Mouse (Mus musculus) CH12.LX (cell line): ENCODE measurements around the gene Ino80d. TPM values are rescaled to one million over a fixed set of nuclear protein-coding genes. Genes with fewer than 3 reads are reported as not detected.

ENCODE experiments used
- DNase-seq: peaks from one replicate; pipeline ENCODE4 v3.0.0-alpha.2; 2013; ENCODE audit errors: extremely low read depth
- H3K27ac ChIP-seq: 2 replicates; pipeline ENCODE4 v1.5.1; 2012; ENCODE audit warnings: low read depth, mild to moderate bottlenecking, control low read depth, moderate library complexity; ENCODE audit not compliant: insufficient read depth
- H3K27me3 ChIP-seq: replicated peaks from 2 replicates; pipeline ENCODE3; 2012; ENCODE audit warnings: inconsistent platforms
- H3K36me3 ChIP-seq, 2 experiments: replicated peaks in 1 of 2; 2 replicates each; pipeline versions ENCODE3 to v1.6.1; 2012; ENCODE audit warnings: inconsistent platforms in 1 of 2, low read length in 1 of 2, mild to moderate bottlenecking in 1 of 2, mixed read lengths in 1 of 2, moderate library complexity in 1 of 2; ENCODE audit not compliant: control insufficient read depth in 1 of 2, insufficient read depth in 1 of 2
- H3K4me1 ChIP-seq, 2 experiments: 2 replicates each; pipeline ENCODE4 v1.6.1; 2012; ENCODE audit warnings: inconsistent platforms in 1 of 2, moderate library complexity in 1 of 2; ENCODE audit not compliant: insufficient read depth in 2 of 2, control insufficient read depth in 1 of 2
- H3K4me2 ChIP-seq: 2 replicates; pipeline ENCODE4 v1.6.1; 2012; ENCODE audit warnings: low read depth, mild to moderate bottlenecking, control low read depth; ENCODE audit not compliant: poor library complexity, insufficient read depth, severe bottlenecking
- H3K4me3 ChIP-seq, 3 experiments: fragments of 150-350 bp in 1 of 3; sonication (generic) in 1 of 3; replicated peaks in 1 of 3; 2 replicates each; pipeline versions ENCODE3 to v1.5.1; 2011 to 2012; ENCODE audit warnings: low read depth in 2 of 3, low read length in 2 of 3, mild to moderate bottlenecking in 2 of 3, moderate library complexity in 2 of 3, control low read depth in 1 of 3, improper control_type of control experiment in 1 of 3, inconsistent platforms in 1 of 3, mixed read lengths in 1 of 3; ENCODE audit not compliant: poor library complexity in 1 of 3
- H3K79me2 ChIP-seq: replicated peaks from 2 replicates; pipeline ENCODE4 v1.6.1; 2012; ENCODE audit warnings: mild to moderate bottlenecking, moderate library complexity; ENCODE audit not compliant: control insufficient read depth, poor library complexity, insufficient read depth, severe bottlenecking; ENCODE audit errors: extremely low read depth
- H3K9ac ChIP-seq: 2 replicates; pipeline ENCODE4 v1.6.1; 2012; ENCODE audit warnings: low read depth, mild to moderate bottlenecking, control low read depth, moderate library complexity; ENCODE audit not compliant: insufficient read depth
- H3K9me3 ChIP-seq: replicated peaks from 2 replicates; pipeline ENCODE3; 2012; ENCODE audit warnings: low read length, inconsistent platforms, mixed read lengths
- CTCF ChIP-seq, 2 experiments: IDR thresholded peaks in 1 of 2; conservative IDR thresholded peaks in 1 of 2; 2 replicates each; pipeline ENCODE4 v1.5.1; 2011 to 2012; ENCODE audit warnings: low read depth in 2 of 2, low read length in 2 of 2, improper control_type of control experiment in 1 of 2, inconsistent platforms in 1 of 2, mild to moderate bottlenecking in 1 of 2, moderate library complexity in 1 of 2
- E2F4 ChIP-seq: IDR thresholded peaks from 2 replicates; pipeline ENCODE4 v1.6.1; 2011; ENCODE audit warnings: low read depth, low read length, improper control_type of control experiment; ENCODE audit not compliant: insufficient replicate concordance
- HCFC1 ChIP-seq: IDR thresholded peaks from 2 replicates; pipeline ENCODE4 v1.6.1; 2012; ENCODE audit warnings: low read depth, mild to moderate bottlenecking, inconsistent platforms, low read length, improper control_type of control experiment
- IRF4 ChIP-seq: IDR thresholded peaks from 2 replicates; pipeline ENCODE4 v1.6.1; 2014; ENCODE audit warnings: low read depth, mild to moderate bottlenecking, inconsistent platforms, low read length, improper control_type of control experiment
- KAT2A ChIP-seq: IDR thresholded peaks from 2 replicates; pipeline ENCODE4 v1.6.1; 2012; ENCODE audit warnings: low read length, improper control_type of control experiment, inconsistent platforms; ENCODE audit not compliant: insufficient replicate concordance
- MAFK ChIP-seq: IDR thresholded peaks from 2 replicates; pipeline ENCODE4 v1.6.1; 2011; ENCODE audit warnings: low read length, improper control_type of control experiment; ENCODE audit not compliant: insufficient replicate concordance
- MAZ ChIP-seq: IDR thresholded peaks from 2 replicates; pipeline ENCODE4 v1.6.1; 2012; ENCODE audit warnings: low read depth, mild to moderate bottlenecking, inconsistent platforms, low read length, improper control_type of control experiment, moderate library complexity
- MEF2A ChIP-seq: IDR thresholded peaks from 2 replicates; pipeline ENCODE4 v1.6.1; 2014; ENCODE audit warnings: low read depth, mild to moderate bottlenecking, inconsistent platforms, low read length, improper control_type of control experiment, borderline replicate concordance
- NELFE ChIP-seq: IDR thresholded peaks from 2 replicates; pipeline ENCODE4 v1.6.1; 2011; ENCODE audit warnings: low read depth, low read length, improper control_type of control experiment
- POLR2A ChIP-seq: IDR thresholded peaks from 2 replicates; pipeline ENCODE4 v1.6.1; 2011; ENCODE audit warnings: low read depth, mild to moderate bottlenecking, improper control_type of control experiment, low read length
- POLR2AphosphoS2 ChIP-seq: IDR thresholded peaks from 2 replicates; pipeline ENCODE4 v1.6.1; 2011; ENCODE audit warnings: low read depth, low read length, improper control_type of control experiment
- RAD21 ChIP-seq: IDR thresholded peaks from 2 replicates; pipeline ENCODE4 v1.6.1; 2011; ENCODE audit warnings: low read depth, mild to moderate bottlenecking, low read length, improper control_type of control experiment, moderate library complexity
- SIN3A ChIP-seq: IDR thresholded peaks from 2 replicates; pipeline ENCODE4 v1.6.1; 2012; ENCODE audit warnings: low read length, improper control_type of control experiment, inconsistent platforms
- SMC3 ChIP-seq: IDR thresholded peaks from 2 replicates; pipeline ENCODE4 v1.6.1; 2011; ENCODE audit warnings: low read depth, low read length, improper control_type of control experiment
- TBP ChIP-seq: conservative IDR thresholded peaks from 2 replicates; pipeline ENCODE4 v1.6.1; 2011; ENCODE audit warnings: low read depth, low read length, improper control_type of control experiment
- TCF12 ChIP-seq: IDR thresholded peaks from 2 replicates; pipeline ENCODE4 v1.6.1; 2014; ENCODE audit warnings: low read depth, mild to moderate bottlenecking, inconsistent platforms, low read length, improper control_type of control experiment
- UBTF ChIP-seq: IDR thresholded peaks from 2 replicates; pipeline ENCODE4 v1.6.1; 2012; ENCODE audit warnings: low read depth, mild to moderate bottlenecking, inconsistent platforms, low read length, improper control_type of control experiment, moderate library complexity
- USF1 ChIP-seq: IDR thresholded peaks from 2 replicates; pipeline ENCODE4 v1.6.1; 2014; ENCODE audit warnings: low read depth, mild to moderate bottlenecking, inconsistent platforms, low read length, improper control_type of control experiment
- USF2 ChIP-seq: conservative IDR thresholded peaks from 2 replicates; pipeline ENCODE4 v1.6.1; 2011; ENCODE audit warnings: low read depth, low read length, improper control_type of control experiment
- ZC3H11A ChIP-seq: IDR thresholded peaks from 2 replicates; pipeline ENCODE4 v1.6.1; 2012; ENCODE audit warnings: low read depth, mild to moderate bottlenecking, inconsistent platforms, low read length, improper control_type of control experiment
- ZKSCAN1 ChIP-seq: IDR thresholded peaks from 2 replicates; pipeline ENCODE4 v1.6.1; 2012; ENCODE audit warnings: low read depth, inconsistent platforms, low read length, improper control_type of control experiment, borderline replicate concordance
- ZNF384 ChIP-seq: IDR thresholded peaks from 2 replicates; pipeline ENCODE4 v1.6.1; 2012; ENCODE audit warnings: low read depth, low read length, improper control_type of control experiment, inconsistent platforms
- dilution Hi-C: fragments of 300-500 bp; cut with MboI; formaldehyde crosslinking; loops from 2 replicates; pipeline ENCODE4 v1.14.3; 2020; ENCODE audit warnings: low sequenced_read_pairs; ENCODE audit not compliant: extremely low pct_unique_long_range_greater_than_20kb, extremely low pct_ligation_motif_present
- in situ Hi-C: fragments of 300-500 bp; cut with MboI; formaldehyde crosslinking; loops from 3 replicates; pipeline ENCODE4 v1.14.3; 2019; ENCODE audit warnings: low sequenced_read_pairs, low pct_ligation_motif_present, low pct_unique_long_range_greater_than_20kb, mixed read lengths
- polyA plus RNA-seq: library from polyadenylated mRNA; unstranded; fragments of >175 nt; gene quantifications from 2 replicates; pipeline ENCODE4 v1.2.1, GENCODE M21; 2012; ENCODE audit warnings: low read depth; ENCODE audit not compliant: insufficient read length
- total RNA-seq, 2 experiments: library from RNA; depleted of rRNA; stranded (reverse); fragments of 300-350 nt in 1 of 2; fragments of >200 nt in 1 of 2; gene quantifications; 2 replicates each; pipeline ENCODE4 v1.2.3; 2012 to 2014

Ino80d gene
- total and polyA plus RNA-seq, 3 experiments = 4.5 to 5.8 (median 4.6) TPM

DNA sequence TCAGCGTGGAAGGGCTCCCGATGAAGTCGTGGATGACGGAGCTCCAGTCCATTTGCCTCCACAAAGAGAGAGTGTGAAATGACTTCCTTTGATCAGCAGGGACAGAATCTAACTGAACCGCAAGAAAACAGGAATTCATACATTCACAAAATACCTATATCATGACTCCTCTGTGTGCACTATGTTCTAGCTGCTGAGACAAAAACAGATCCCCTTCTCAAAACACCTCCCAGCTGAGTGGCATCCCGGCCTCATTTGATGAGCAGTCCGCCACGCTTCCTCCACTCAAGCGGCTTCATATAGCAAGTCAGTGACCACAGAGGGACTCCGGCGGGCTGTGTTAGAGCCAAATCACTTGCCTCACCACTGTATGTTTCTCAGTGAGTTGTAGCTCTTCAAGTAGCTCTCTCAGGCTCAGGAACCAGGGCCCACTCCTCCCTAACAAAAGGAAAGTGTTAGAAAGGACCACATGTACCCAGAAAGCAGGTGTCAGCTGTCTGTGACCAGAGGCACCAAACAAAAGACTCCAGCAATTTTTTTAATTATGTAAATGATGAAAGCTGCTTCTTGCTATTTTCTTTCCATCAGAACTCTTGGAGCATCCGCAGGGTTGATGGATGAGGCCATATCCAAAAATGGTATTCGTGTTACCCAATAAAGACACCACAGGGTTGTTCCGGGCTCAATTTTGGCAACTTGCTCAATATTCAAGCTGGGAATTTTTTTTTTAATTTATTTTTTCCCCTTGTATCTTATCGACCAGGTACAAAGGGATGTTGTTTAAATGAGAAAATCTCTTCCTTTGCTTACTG lies 181.0 kb downstream of the Ino80d start:
- peaks cover 0 to 3% of the 10 kb centered on the region in 2 experiments; a peak in 1 of 4 replicates for H3K4me1 ChIP-seq
- H3K79me2 ChIP-seq = no peaks in the 10 kb centered on the region
- no peaks in the 10 kb centered on the region for H3K9me3 ChIP-seq
- in situ Hi-C loops = no loop called here
- no peaks in the 10 kb centered on the region for H3K36me3 ChIP-seq
- no peak overlapping the region for H3K4me2 ChIP-seq
- H3K27ac ChIP-seq = no peak overlapping the region
- no peak overlapping the region for H3K9ac ChIP-seq
- dilution Hi-C loops = no loop called here
- TF ChIP-seq E2F4 = no peak
- no peak for TF ChIP-seq MAFK
- TF ChIP-seq POLR2A = no peak
- H3K27me3 ChIP-seq = peaks cover 2% of the 10 kb centered on the region
- H3K4me3 ChIP-seq = no peak overlapping the region
- no peak for DNase-seq

DNA sequence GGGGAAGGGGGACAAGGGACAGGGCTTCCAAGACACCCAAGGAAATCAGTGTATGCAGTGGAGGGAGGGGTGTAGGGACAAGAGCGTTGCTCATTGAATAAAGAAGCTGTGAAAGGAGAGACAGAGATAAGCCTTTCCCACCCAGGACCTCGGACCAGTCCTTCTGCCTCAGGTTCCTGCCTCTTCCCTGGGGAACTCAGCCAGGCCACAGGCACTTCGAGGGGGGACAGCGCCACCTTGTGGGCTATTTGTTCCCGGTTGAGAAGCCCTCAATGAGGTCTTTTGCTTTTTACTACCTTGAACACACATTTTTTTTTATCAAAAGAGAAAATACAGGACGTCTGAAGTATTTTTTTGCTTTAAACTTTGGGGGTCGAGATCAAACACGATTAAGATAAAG lies 185.0 kb downstream of the Ino80d start:
- in situ Hi-C loops (no loop called here), dilution Hi-C loops (no loop called here)
- DNase-seq = peak; percentile 66
- TF ChIP-seq ZC3H11A (peak; percentile 17; the same call in 1 of the 2 replicates), POLR2AphosphoS2 (no peak), MAFK (no peak), UBTF (no peak), USF1 (no peak), ZKSCAN1 (no peak), ZNF384 (no peak), SIN3A (no peak), E2F4 (no peak), RAD21 (peak; percentile 87), CTCF (conservative IDR thresholded peaks at IDR 0.05 in 1 of 2, IDR thresholded peaks at IDR 0.05 in 1 of 2; ENCODE audit: low read depth in 2 of 2, low read length in 2 of 2) (peak; percentile 59 to 83), IRF4 (no peak), TCF12 (no peak), NELFE (no peak), MAZ (no peak), MEF2A (no peak), SMC3 (peak; percentile 72), USF2 (no peak), POLR2A (no peak), HCFC1 (no peak), KAT2A (no peak), TBP (no peak)
- TF ChIP-seq, all 38 proteins: peak for 4
- Histone ChIP-seq H3K36me3 (no peaks in the 10 kb centered on the region), H3K9me3 (no peaks in the 10 kb centered on the region), H3K27me3 (peaks cover 2% of the 10 kb centered on the region), H3K4me2 (no peak overlapping the region), H3K4me1 (peaks cover 0 to 3% of the 10 kb centered on the region in 2 experiments; a peak in 1 of 4 replicates), H3K4me3 (no peak overlapping the region), H3K79me2 (no peaks in the 10 kb centered on the region), H3K27ac (no peak overlapping the region), H3K9ac (no peak overlapping the region)
